Mouse (Mus musculus): ENCODE measurements around the gene Hcrtr1. TPM values are rescaled to one million over a fixed set of nuclear protein-coding genes. Genes with fewer than 3 reads are reported as not detected.

Gene Hcrtr1
- total RNA-seq, 2 experiments from 2014 or later, result not detected

- intact Hi-C loops (cut with DNase I), result loop anchor here (10.0 kb wide), 1 partner anchor 354 kb away; the partner anchor contains the start of gene Ptp4a2
- DNase-seq, result peak; percentile 95 to 96
These were observed 29.4 kb upstream of the Hcrtr1 start for GRCm38 (mm10) chr4:130168280-130169183.

- intact Hi-C loops (cut with DNase I), result loop anchor here (10.0 kb wide), 1 partner anchor 353 kb away; the partner anchor contains the start of gene Ptp4a2
- DNase-seq, result no peak
These were observed 28.7 kb upstream of the Hcrtr1 start for GRCm38 (mm10) chr4:130167814-130168213.

GRCm38 (mm10) chr4:130167321-130167720 lies 28.2 kb upstream of the Hcrtr1 start:
- intact Hi-C loops (cut with DNase I), result loop anchor here (10.0 kb wide), 1 partner anchor 353 kb away; the partner anchor contains the start of gene Ptp4a2
- DNase-seq, result no peak

- intact Hi-C loops (cut with DNase I), result loop anchor here (10.0 kb wide), 1 partner anchor 352 kb away; the partner anchor contains the start of gene Ptp4a2
- DNase-seq, result peak in 1 of 2 experiments; percentile 25
These were observed 27.4 kb upstream of the Hcrtr1 start for GRCm38 (mm10) chr4:130166592-130166991.

- intact Hi-C loops (cut with DNase I), result loop anchor here (10.0 kb wide), 1 partner anchor 351 kb away; the partner anchor contains the start of gene Ptp4a2
- no peak for DNase-seq
These were observed 26.9 kb upstream of the Hcrtr1 start for GRCm38 (mm10) chr4:130166061-130166460.

- intact Hi-C loops (cut with DNase I), result loop anchor here (10.0 kb wide), 1 partner anchor 349 kb away; the partner anchor contains the start of gene Ptp4a2
- no peak for DNase-seq
These were observed 25.0 kb upstream of the Hcrtr1 start for GRCm38 (mm10) chr4:130164121-130164520.

GRCm38 (mm10) chr4:130163391-130163861 lies 24.3 kb upstream of the Hcrtr1 start:
- intact Hi-C loops (cut with DNase I), result loop anchor here (2.0 to 10.0 kb wide), 2 partner anchors 21 to 349 kb away; partner anchors contain the start of gene Ptp4a2
- peak; percentile 71 to 78 for DNase-seq

- peak; percentile 52 to 61 for DNase-seq
These were observed 22.2 kb upstream of the Hcrtr1 start for GRCm38 (mm10) chr4:130161349-130161748.

GRCm38 (mm10) chr4:130156812-130157371 lies 17.7 kb upstream of the Hcrtr1 start:
- intact Hi-C loops (cut with DNase I), result no loop called here
- no peak for DNase-seq

More at GRCm38 (mm10) chr4:130161349-130161748, 22.2 kb upstream of the Hcrtr1 start:
- intact Hi-C loops (cut with DNase I), result loop anchor here (10.0 kb wide), 1 partner anchor 347 kb away; the partner anchor contains the start of gene Ptp4a2

- intact Hi-C loops (cut with DNase I), result no loop called here
- no peak for DNase-seq
These were observed 15.1 kb upstream of the Hcrtr1 start for GRCm38 (mm10) chr4:130154250-130154649.

GRCm38 (mm10) chr4:130148405-130148804 lies 9.2 kb upstream of the Hcrtr1 start:
- intact Hi-C loops (cut with DNase I), result no loop called here
- DNase-seq, result no peak

- no peak for DNase-seq
- intact Hi-C loops (cut with DNase I), result no loop called here
These were observed 2.6 kb upstream of the Hcrtr1 start for GRCm38 (mm10) chr4:130141786-130142185.

- peak in 1 of 2 experiments; percentile 35 for DNase-seq
- intact Hi-C loops (cut with DNase I), result no loop called here
These were observed 1.8 kb upstream of the Hcrtr1 start for GRCm38 (mm10) chr4:130140992-130141402.

GRCm38 (mm10) chr4:130138441-130139213 lies 532 bp downstream of the Hcrtr1 start:
- DNase-seq, result peak; percentile 77 to 88
- intact Hi-C loops (cut with DNase I), result loop anchor here (1.0 to 5.0 kb wide), 2 partner anchors 51 to 109 kb away; no protein-coding TSS in a partner anchor

GRCm38 (mm10) chr4:130133399-130133798 lies 5.8 kb downstream of the Hcrtr1 start:
- no peak for DNase-seq
- intact Hi-C loops (cut with DNase I), result no loop called here

- intact Hi-C loops (cut with DNase I), result no loop called here
- DNase-seq, result no peak
These were observed 7.6 kb downstream of the Hcrtr1 start for GRCm38 (mm10) chr4:130131448-130132105.

- intact Hi-C loops (cut with DNase I), result no loop called here
- DNase-seq, result no peak
These were observed 8.4 kb downstream of the Hcrtr1 start for GRCm38 (mm10) chr4:130130641-130131350.

GRCm38 (mm10) chr4:130130082-130130481 lies 9.1 kb downstream of the Hcrtr1 start:
- DNase-seq, result no peak
- intact Hi-C loops (cut with DNase I), result no loop called here

GRCm38 (mm10) chr4:130128907-130129306 lies 10.3 kb downstream of the Hcrtr1 start:
- no peak for DNase-seq
- intact Hi-C loops (cut with DNase I), result no loop called here
